Mouse (Mus musculus): ENCODE data around the gene B3galnt1. TPM values are rescaled to one million over a fixed set of nuclear protein-coding genes. Genes with fewer than 3 reads are reported as not detected.

Gene B3galnt1
- polyA plus RNA-seq, 1 experiment from 2014 or later = 29.2 TPM

GRCm38 (mm10) chr3:69529576-69529975, 69.2 kb downstream of the B3galnt1 start:
- no peaks in the 10 kb centered on the region for H3K36me3 ChIP-seq (replicated peaks)
- H3K4me1 ChIP-seq = peaks cover 6% of the 10 kb centered on the region
- no peak for DNase-seq (ENCODE audit: extremely low spot score, low spot score)
- H3K27ac ChIP-seq = no peak overlapping the region
- H3K9me3 ChIP-seq = no peaks in the 10 kb centered on the region
- 93% methylated on average over 7 of the region's 7 CpGs for WGBS
- H3K27me3 ChIP-seq (ENCODE audit: poor library complexity, severe bottlenecking) = peaks cover 5% of the 10 kb centered on the region; the same call in 1 of the 2 replicates
- H3K4me3 ChIP-seq = no peak overlapping the region

- H3K27me3 ChIP-seq (ENCODE audit: poor library complexity, severe bottlenecking) = no peaks in the 10 kb centered on the region
- no peaks in the 10 kb centered on the region for H3K9me3 ChIP-seq
- H3K4me1 ChIP-seq = peaks cover 6% of the 10 kb centered on the region
- no peak overlapping the region for H3K4me3 ChIP-seq
- 100% methylated on average over 1 of the region's 1 CpGs for WGBS
- no peaks in the 10 kb centered on the region for H3K36me3 ChIP-seq (replicated peaks)
- no peak overlapping the region for H3K27ac ChIP-seq
- no peak for DNase-seq (ENCODE audit: extremely low spot score, low spot score)
These were observed 71.4 kb downstream of the B3galnt1 start for GRCm38 (mm10) chr3:69527384-69527783.

GRCm38 (mm10) chr3:69525072-69525529, 73.7 kb downstream of the B3galnt1 start:
- DNase-seq (ENCODE audit: extremely low spot score, low spot score) = no peak
- peaks cover 5% of the 10 kb centered on the region for H3K4me1 ChIP-seq
- WGBS = 82% methylated on average over 8 of the region's 8 CpGs

GRCm38 (mm10) chr3:69524356-69525071, 74.2 kb downstream of the B3galnt1 start:
- H3K27ac ChIP-seq = no peak overlapping the region
- DNase-seq (ENCODE audit: extremely low spot score, low spot score) = no peak
- 90% methylated on average over 8 of the region's 8 CpGs for WGBS

More at GRCm38 (mm10) chr3:69525072-69525529, 73.7 kb downstream of the B3galnt1 start:
- no peaks in the 10 kb centered on the region for H3K27me3 ChIP-seq (ENCODE audit: poor library complexity, severe bottlenecking)
- H3K4me3 ChIP-seq = no peak overlapping the region
- H3K9me3 ChIP-seq = no peaks in the 10 kb centered on the region
- no peak overlapping the region for H3K27ac ChIP-seq
- H3K36me3 ChIP-seq (replicated peaks) = no peaks in the 10 kb centered on the region

More at GRCm38 (mm10) chr3:69524356-69525071, 74.2 kb downstream of the B3galnt1 start:
- H3K27me3 ChIP-seq (ENCODE audit: poor library complexity, severe bottlenecking) = no peaks in the 10 kb centered on the region
- peaks cover 10% of the 10 kb centered on the region for H3K4me1 ChIP-seq
- H3K9me3 ChIP-seq = no peaks in the 10 kb centered on the region
- no peaks in the 10 kb centered on the region for H3K36me3 ChIP-seq (replicated peaks)
- H3K4me3 ChIP-seq = no peak overlapping the region

Other genes starting within 250 kb of the B3galnt1 start
- 162 and 163 TPM in 2 replicates for gene Nmd3, start 123.0 kb upstream of the B3galnt1 start, polyA plus RNA-seq (2016; fragmentation: Nextera tagmentation; extraction: Ambion mirVana)